Mouse (Mus musculus) erythroblast, embryonic 14.5 days (primary cell): ENCODE results near the gene Gm11099. TPM values are rescaled to one million over a fixed set of nuclear protein-coding genes. Genes with fewer than 3 reads are reported as not detected.

Experiments
- H3K27me3 ChIP-seq: 2 replicates; pipeline ENCODE4 v1.6.1; 2012; ENCODE audit warnings: inconsistent platforms; ENCODE audit not compliant: control insufficient read depth
- H3K36me3 ChIP-seq: 2 replicates; pipeline ENCODE4 v1.6.1; 2012; ENCODE audit warnings: mild to moderate bottlenecking, inconsistent platforms; ENCODE audit not compliant: control insufficient read depth
- H3K4me1 ChIP-seq: 2 replicates; pipeline ENCODE4 v1.6.1; 2012; ENCODE audit warnings: inconsistent platforms; ENCODE audit not compliant: control insufficient read depth
- H3K4me3 ChIP-seq: replicated peaks from 2 replicates; pipeline ENCODE3; 2012; ENCODE audit warnings: moderate library complexity, mild to moderate bottlenecking, inconsistent platforms
- H3K9me3 ChIP-seq: 2 replicates; pipeline ENCODE4 v1.6.1; 2012; ENCODE audit warnings: low read length, inconsistent platforms, mixed read lengths; ENCODE audit not compliant: control insufficient read depth
- GATA1 ChIP-seq: IDR thresholded peaks from 2 replicates; pipeline ENCODE4 v1.6.1; 2012; ENCODE audit warnings: low read length, inconsistent platforms, mixed read lengths
- TAL1 ChIP-seq: IDR thresholded peaks from 3 replicates; pipeline ENCODE4 v1.6.1; 2012; ENCODE audit warnings: low read length, inconsistent platforms, mixed read lengths
- polyA plus RNA-seq: library from polyadenylated mRNA; stranded (reverse); fragments of >175 nt; gene quantifications from 2 replicates; pipeline ENCODE4 v1.2.3, GENCODE M21; 2012

Gm11099 gene
- polyA plus RNA-seq, 1 experiment = not detected

DNA sequence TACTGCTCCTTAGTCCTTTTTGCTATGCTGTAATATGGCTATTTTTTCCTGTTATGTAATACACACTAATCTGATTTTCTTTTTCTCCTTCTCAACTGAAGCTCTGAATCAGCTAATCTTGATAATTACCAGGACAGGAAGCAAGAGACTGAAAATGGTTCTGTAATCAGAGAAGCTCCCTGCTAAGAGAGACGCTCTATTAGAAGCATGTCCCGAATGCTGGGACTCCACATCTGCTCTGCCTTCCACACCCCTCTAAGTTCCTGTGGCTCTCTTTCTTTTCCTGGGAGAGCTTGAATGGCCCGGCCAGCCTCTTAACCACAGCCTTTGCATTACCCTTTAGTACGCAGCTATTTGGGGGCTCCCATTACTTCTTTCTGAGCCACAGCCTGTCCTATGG, 45.8 kb downstream of the Gm11099 start:
- Histone ChIP-seq H3K27me3 (no peaks in the 10 kb centered on the region), H3K36me3 (no peaks in the 10 kb centered on the region), H3K4me1 (no peaks in the 10 kb centered on the region), H3K4me3 (no peak overlapping the region), H3K9me3 (no peaks in the 10 kb centered on the region; the same call in 1 of the 2 replicates)
- TF ChIP-seq TAL1 (no peak), GATA1 (no peak)

DNA sequence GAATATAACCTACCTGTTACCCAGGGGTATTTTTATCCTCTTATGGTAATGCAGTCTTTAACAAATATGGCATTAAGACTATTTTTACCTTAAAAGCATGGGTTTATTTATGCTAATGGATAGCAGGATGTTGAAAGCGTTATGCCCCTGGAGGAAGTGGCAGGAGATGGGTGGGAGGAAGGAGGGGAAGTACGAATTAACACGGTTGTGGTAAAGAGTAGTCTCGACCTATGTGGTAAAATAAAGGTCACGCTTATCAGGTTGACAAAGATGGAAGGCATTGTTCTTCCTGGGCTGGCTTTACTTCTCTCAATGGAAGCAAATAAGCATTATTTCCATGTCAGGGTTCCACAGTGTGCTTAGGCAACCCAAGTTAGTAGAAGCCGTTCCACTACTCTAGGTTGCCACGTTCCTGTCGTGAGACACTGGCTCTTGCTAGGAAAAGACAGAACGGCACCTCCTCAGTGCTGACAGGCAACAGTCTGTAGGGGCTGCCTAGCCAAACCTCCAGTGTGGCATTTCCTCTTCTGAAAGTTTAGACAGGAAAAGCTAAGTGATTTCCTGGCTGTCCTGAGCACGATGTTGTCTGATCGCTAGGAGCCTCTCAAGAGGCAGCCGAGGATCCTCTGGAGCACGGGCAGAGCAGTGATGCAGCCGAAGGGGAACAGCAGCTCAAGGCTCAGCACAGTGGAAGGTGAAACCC, 47.7 kb downstream of the Gm11099 start:
- no peaks in the 10 kb centered on the region for H3K27me3 ChIP-seq
- no peaks in the 10 kb centered on the region for H3K36me3 ChIP-seq
- no peak overlapping the region for H3K4me3 ChIP-seq
- no peak for TF ChIP-seq GATA1
- TF ChIP-seq TAL1 = no peak
- no peaks in the 10 kb centered on the region for H3K4me1 ChIP-seq
- no peaks in the 10 kb centered on the region; the same call in 1 of the 2 replicates for H3K9me3 ChIP-seq

DNA sequence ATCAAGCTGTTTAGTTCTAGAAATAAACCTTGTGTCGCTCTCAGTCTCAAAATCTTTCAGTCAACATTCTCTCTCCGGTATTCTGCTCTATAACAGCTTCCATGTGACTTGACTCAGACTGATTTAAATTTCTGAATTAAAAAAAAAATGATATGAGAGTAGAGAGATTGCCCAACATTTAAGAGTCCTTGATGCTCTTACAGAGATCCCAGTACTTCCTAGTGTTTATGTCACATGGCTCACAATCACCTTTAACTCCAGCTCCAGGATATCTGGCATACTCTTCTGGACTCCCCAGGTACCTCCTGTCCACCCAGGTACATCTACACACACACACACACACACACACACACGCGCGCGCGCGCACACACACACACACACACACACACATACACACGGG, 53.1 kb downstream of the Gm11099 start:
- TF ChIP-seq TAL1 (no peak), GATA1 (no peak)
- no peaks in the 10 kb centered on the region for H3K27me3 ChIP-seq
- no peak overlapping the region for H3K4me3 ChIP-seq
- H3K36me3 ChIP-seq = no peaks in the 10 kb centered on the region
- H3K4me1 ChIP-seq = no peaks in the 10 kb centered on the region
- peaks cover 4% of the 10 kb centered on the region for H3K9me3 ChIP-seq

DNA sequence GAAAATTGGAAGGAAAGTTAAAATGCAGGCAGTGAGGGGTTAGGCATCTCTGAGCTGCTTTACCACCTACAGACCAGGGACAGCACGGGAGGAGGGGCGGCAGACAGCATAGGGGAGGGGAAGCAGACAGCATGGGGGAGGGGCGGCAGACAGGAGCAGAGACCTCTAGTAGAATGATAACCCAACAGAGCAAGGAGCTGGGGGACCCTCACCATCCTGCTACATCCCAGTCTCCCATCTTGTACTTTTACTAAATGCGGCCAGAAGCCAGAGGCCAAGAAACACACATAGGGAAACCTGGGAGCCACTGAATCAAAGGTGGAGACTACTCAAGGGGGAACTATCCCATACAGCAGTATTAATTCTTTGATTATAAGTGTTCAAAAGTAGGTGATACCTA, 59.1 kb downstream of the Gm11099 start:
- no peaks in the 10 kb centered on the region for H3K36me3 ChIP-seq
- no peaks in the 10 kb centered on the region for H3K27me3 ChIP-seq
- TF ChIP-seq GATA1 = no peak
- no peak for TF ChIP-seq TAL1
- H3K9me3 ChIP-seq = no peaks in the 10 kb centered on the region
- H3K4me1 ChIP-seq = no peaks in the 10 kb centered on the region
- H3K4me3 ChIP-seq = no peak overlapping the region

DNA sequence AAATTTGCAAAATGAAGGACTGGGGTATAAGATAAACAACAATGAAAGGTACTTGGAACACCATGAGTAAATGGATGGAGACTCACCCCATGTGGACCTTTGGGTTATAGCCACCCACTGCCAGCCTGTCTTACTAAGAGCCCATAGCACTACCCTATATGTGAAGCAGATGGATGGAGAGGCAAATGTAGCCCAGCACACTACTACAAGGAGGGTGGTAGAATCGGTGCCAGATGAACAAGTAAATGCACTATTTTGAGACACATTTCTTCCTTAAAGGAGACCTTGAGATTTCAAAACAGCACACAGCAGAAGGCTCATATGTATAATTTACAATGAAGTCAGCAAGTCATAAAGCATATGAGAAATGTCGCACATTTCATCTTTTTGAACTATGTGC, 66.3 kb downstream of the Gm11099 start:
- Histone ChIP-seq H3K36me3 (no peaks in the 10 kb centered on the region), H3K27me3 (no peaks in the 10 kb centered on the region), H3K4me3 (no peak overlapping the region), H3K9me3 (no peaks in the 10 kb centered on the region), H3K4me1 (no peaks in the 10 kb centered on the region)
- no peak for TF ChIP-seq TAL1
- TF ChIP-seq GATA1 = no peak

DNA sequence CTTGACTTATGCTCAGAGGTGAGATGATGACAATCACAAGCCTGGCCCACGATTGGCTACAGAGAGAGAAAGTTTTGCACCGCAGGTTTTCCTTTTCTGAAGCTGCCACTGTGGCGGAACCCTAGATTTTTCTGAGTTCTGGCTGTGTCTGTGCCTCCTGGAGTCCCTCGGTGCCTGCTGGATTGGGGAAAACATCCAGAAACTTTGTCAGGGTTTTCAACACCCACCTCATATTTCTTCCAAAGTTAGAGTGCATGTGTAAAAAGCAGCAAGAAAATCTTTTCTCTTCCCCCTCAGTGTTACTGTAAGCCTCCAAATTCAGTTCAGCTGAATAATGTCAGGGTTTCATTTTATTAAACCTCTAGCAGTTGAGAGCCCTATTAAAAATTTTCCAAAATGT, 82.1 kb downstream of the Gm11099 start:
- no peaks in the 10 kb centered on the region for H3K27me3 ChIP-seq
- TF ChIP-seq TAL1 (no peak), GATA1 (no peak)
- no peaks in the 10 kb centered on the region for H3K9me3 ChIP-seq
- H3K4me1 ChIP-seq = no peaks in the 10 kb centered on the region
- H3K4me3 ChIP-seq = no peak overlapping the region
- no peaks in the 10 kb centered on the region for H3K36me3 ChIP-seq

DNA sequence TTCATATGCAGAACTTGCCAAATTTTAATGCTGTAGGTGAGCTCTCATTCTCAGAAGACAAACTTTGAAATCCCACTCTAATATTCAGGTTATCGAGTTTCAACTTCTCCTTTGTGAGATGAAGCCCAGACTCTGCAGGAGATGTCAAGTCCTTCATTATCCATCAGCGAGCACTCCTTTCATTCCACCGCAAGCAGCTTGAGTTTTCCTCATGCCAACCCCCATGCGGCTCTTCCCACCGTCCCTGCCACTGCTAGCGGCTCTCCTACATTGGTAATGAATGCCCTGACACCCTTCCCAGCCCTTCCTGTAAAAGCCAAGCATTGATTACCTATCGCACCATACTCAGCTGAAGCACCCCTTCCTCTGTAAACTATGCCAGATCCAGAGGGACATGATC, 89.6 kb downstream of the Gm11099 start:
- H3K9me3 ChIP-seq = no peaks in the 10 kb centered on the region
- H3K4me3 ChIP-seq = no peak overlapping the region
- H3K36me3 ChIP-seq = no peaks in the 10 kb centered on the region
- H3K27me3 ChIP-seq = no peaks in the 10 kb centered on the region
- no peaks in the 10 kb centered on the region for H3K4me1 ChIP-seq
- TF ChIP-seq TAL1 = no peak
- TF ChIP-seq GATA1 = no peak

DNA sequence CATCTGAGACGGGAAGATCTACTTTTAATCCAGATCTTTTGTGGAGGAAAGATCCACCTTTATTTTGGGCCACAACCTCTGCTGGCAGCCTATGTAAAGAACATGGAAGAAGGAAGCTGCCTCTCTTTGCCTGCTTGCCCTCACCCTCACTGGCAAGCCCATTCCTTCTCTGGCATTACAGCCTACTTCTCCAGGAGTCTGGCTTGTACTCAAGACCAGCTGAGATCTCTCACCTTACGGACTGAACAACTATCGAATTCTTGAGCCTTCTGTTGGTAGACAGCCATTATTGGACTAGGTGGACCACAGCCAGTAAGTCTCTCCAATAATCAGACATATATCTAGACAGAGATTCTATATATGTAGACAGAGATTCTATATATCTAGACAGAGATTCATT, 92.9 kb downstream of the Gm11099 start:
- TF ChIP-seq TAL1 = no peak
- TF ChIP-seq GATA1 = no peak
- Histone ChIP-seq H3K4me1 (no peaks in the 10 kb centered on the region), H3K4me3 (no peak overlapping the region), H3K9me3 (no peaks in the 10 kb centered on the region), H3K36me3 (no peaks in the 10 kb centered on the region), H3K27me3 (no peaks in the 10 kb centered on the region)

DNA sequence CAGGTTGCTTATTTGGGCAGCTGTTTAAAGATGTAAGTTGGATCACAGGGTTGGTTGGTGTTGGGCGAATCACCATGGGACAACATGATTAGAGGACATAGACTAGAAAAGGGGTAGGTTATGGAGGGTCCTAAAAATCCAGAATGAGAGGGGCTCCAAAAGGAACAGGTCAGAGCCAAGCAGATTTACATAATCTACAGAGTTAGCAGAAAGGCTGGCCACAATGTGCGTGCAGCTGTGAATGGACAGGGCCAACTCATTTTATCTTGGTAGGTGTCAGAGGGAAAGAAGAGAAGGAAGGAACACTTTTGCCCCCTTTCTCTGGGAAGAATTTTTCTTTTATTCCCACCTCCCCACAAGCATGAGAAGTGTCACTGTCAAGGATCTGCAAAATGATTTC, 97.1 kb downstream of the Gm11099 start:
- no peaks in the 10 kb centered on the region for H3K36me3 ChIP-seq

More for the DNA sequence above, 97.1 kb downstream of the Gm11099 start:
- H3K9me3 ChIP-seq = no peaks in the 10 kb centered on the region
- no peaks in the 10 kb centered on the region for H3K4me1 ChIP-seq
- TF ChIP-seq GATA1 = no peak
- TF ChIP-seq TAL1 = no peak
- no peaks in the 10 kb centered on the region for H3K27me3 ChIP-seq
- no peak overlapping the region for H3K4me3 ChIP-seq
